Mouse (Mus musculus) heart, adult 11 months (tissue): ENCODE results near the gene Prm2.
"Not testable (repeated sequence)": the region's sequence is repeated elsewhere in the genome, so short reads cannot be mapped to it uniquely, and the experiment has no call there.

Experiments
- DNase-seq: peaks from one replicate; pipeline ENCODE4 v3.0.0; 2022

The Prm2 gene

DNA sequence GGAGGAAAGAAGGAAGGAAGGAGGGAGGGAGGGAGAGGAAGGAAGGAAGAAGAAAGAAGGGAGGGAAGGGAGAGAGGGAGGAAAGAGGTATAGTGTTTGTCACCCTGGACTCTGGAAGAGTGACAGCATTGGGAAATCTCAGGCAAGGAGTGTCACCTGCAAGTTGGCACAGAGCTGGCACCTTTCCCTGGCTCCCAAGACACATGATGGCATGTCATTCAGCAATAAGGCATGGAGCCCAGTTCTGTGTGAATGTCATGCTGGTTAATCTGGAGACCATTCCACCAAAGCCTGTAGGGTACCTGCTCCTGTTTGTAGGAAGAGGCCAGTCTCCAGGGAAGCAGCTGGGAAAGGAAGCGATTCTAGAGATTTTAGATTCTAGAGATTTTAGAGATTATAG lies 14.4 kb upstream of the Prm2 start:
- DNase-seq = no peak

DNA sequence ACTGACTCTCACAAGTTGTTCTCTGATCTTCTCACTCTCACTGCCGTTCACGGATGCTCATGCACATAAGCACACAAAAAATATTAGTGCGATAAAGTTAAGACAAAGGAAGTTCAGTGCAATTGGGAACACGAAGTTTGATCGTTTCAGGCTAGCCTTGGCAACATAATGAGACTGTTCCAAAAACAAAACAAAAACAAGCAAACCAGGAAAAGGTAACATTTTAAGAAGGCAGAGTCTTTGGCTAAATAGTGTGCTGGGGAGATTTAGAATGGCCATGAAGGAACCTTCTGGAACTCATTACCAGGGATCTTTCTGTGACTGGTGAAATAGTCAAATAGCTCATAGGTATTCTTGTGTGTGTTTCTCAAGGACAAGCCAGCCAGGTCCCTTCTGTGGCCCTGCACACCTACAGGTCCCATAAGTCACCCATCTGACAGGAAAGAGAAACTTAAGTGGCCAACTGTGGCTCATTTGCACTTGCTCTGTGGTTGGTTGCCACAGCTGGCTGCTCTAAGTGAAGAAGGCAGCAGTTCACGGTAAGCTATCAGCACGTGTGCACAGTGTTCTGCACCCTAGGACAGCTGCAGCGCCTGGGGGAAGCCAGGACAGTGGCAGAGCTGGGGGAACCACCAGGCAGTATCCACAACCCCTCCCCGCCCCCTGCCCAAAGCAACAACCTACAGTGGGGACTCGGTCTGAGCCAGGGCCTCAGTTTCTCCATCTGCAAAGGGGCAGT lies 10.0 kb upstream of the Prm2 start, which contains the start of gene Prm1:
Gene Prm1, minus strand, starts transcription at position 51 of the 739 bp plus-strand sequence.
- no peak for DNase-seq

- not testable (repeated sequence) for DNase-seq
Measured at GRCm38 (mm10) chr16:10802420-10802819, 6.5 kb upstream of the Prm2 start.

- DNase-seq = no peak
Measured at GRCm38 (mm10) chr16:10790702-10791101, 5.2 kb downstream of the Prm2 start, which contains the start of gene Prm3. Gene Prm3 (minus strand): TSS chr16:10790914.

DNA sequence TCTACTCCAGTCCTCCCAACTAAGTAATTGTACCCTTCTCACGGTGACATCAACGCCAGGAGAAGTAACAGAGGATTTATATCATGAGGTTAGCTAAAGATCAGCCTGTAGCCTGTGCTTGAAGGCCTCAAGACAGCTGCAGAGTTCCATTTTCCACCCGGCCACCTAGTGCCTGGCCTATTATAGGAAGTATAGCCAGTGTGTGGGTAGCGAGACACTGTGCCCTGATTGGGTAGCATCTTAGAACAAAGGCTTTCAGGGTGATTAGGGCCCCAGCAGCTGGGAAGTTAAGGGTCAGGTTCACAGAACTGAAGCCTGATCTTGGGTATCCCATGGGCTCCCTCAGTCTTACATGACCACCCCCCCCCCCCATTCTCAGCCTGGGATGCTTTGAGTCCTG lies 7.1 kb downstream of the Prm2 start:
- DNase-seq = no peak

DNA sequence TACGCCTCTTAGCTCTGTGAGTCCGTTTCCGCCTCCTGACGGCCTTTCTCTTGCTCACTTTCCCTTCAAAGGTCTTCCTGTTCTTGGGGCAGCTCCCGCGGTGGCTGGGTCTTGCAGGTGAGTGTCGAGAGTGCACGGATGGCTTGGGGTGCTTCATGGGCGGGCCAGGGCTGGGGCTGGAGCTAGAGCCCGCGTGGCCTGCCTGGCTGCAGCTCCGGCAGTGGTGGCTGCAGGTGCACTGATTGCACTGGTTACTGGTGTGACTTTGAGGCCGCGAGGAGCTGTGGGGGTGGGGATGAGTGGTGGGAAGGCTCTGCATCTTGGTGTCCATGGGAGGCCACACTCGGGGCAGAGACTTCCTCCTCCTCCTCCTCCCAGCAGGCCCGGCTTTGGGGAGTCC lies 7.7 kb downstream of the Prm2 start, which contains the start of gene Tnp2:
Gene Tnp2, minus strand, starts transcription at position 390 of the 400 bp plus-strand sequence.
- DNase-seq = peak; percentile 90

DNA sequence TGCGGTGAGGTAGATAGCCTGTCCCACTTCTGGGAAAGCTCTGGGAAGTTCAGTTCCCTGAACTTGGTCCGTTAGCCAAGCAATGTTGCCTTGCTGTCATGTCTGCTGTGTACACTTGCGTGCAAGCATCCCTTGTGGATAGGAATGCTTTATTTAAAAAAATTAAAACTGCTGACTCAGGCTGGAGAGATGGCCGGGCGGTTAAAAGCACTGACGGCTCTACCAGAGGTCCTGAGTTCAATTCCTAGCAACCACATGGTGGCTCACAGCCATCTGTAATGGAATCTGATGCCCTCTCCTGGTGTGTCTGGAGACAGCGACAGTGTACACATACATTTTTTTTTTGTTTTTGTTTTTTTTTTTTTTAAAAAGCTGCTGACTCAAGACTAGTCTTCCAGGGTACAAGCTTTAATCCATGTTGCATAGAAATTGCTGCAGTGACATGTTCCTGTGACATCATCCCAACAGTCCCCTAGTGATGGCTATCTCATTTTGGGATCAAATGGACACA lies 8.3 kb downstream of the Prm2 start:
- peak; percentile 91 for DNase-seq

DNA sequence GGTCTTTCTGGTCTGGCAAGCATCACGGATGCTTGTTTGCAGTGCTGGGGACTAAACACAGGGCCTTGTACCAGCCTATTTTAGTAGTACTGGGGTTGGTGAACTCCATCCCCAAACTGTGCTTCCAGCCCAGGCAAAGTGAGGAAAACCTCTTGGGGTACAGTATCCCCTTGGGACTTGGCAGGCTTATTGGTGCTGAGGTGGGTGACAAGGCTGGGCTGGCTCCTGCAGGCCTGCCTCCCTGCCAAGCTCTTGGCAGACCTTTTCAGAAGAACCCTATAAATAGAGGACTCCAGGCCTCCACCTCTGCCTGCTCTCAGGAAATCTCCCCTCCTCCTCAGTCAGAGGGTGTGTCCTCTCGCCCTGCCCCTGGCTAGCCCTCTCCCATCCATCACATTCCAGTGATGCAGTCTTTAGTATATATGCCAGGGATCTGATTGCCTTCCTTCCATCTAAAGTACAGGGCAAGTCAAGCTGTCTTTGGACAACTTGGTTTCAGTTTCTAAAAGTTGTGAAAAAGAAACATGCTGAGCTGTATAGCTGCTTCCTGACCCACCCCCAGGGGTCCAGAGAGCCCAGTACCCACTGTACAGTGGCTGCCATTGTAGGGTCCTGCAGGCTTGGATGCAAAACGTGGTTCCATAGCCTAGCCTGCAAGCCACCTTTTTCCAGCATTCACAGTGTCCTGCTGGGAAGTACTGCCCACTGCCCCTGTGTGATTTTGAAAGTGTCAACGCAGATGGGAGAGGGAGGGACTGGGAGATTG lies 9.0 kb downstream of the Prm2 start:
- peak; percentile 95 for DNase-seq

DNA sequence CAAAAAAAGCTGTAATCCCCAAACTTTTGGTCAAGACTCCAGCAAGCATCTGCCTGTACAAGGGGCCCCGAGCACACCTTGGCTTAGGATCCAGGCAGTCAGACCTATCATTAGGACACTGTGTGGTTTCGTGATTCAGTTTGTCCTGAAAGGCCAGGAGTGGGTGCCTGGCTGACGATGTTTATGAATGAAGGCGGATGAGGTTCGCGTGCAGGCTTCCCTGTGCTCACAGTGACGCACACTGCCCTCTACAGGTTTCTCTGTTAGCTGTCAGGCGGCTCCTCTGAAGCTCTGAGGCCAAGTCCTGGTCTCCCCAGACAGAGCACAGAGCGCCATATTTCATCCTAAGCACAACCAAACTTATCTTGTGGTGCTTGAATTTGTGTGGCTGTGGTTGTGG lies 9.6 kb downstream of the Prm2 start:
- DNase-seq = peak; percentile 98

GRCm38 (mm10) chr16:10785371-10786231 lies 10.3 kb downstream of the Prm2 start, which contains the start of gene Socs1:
Gene Socs1 (minus strand): TSS chr16:10785536.
- DNase-seq = peak; percentile 100

DNA sequence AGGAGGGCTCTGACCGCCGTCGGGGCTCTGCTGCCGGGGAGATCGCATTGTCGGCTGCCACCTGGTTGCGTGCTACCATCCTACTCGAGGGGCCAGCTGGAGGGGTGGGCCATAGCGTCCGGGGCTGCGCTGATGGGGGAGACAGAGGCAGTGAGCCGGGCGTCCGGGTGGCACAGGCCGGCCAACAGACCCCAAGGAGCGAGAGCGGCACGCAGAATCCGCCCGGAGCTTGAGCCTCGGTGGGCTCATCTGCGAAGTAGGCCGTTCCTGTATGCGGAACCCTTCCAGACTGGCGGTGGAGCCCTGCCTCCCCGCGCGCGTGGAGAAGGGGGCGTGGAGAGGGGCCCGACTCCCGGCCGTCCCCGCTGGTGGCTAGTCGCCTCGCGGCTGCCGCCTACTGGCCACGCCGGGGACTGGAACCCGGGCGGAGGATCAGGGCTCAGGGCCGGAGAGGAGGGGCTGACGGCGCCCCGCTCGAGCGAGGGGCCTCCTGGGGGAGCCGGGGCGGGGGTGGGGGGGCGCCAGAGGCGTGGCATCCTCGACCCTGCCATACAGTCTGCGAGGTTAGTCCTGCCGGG lies 11.1 kb downstream of the Prm2 start:
- DNase-seq = peak; percentile 99

GRCm38 (mm10) chr16:10783883-10784792 lies 11.8 kb downstream of the Prm2 start:
- peak; percentile 94 for DNase-seq

- DNase-seq = no peak
Measured at GRCm38 (mm10) chr16:10783451-10783850, 12.5 kb downstream of the Prm2 start.

DNA sequence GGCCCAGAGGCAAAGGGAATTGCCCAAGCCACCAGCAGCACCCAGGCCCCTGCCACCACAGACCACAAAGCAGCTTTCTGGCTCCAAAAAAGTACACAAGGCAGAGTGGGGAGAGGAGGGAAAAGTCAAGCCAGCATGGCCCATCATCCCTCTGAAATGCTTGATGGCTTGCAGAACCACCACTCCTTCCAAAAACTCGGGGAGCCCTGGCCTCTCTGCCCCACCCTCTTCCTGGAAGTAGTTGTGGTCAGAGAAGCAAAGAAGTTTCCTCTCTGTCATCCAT lies 12.8 kb downstream of the Prm2 start:
- DNase-seq = peak; percentile 93

DNA sequence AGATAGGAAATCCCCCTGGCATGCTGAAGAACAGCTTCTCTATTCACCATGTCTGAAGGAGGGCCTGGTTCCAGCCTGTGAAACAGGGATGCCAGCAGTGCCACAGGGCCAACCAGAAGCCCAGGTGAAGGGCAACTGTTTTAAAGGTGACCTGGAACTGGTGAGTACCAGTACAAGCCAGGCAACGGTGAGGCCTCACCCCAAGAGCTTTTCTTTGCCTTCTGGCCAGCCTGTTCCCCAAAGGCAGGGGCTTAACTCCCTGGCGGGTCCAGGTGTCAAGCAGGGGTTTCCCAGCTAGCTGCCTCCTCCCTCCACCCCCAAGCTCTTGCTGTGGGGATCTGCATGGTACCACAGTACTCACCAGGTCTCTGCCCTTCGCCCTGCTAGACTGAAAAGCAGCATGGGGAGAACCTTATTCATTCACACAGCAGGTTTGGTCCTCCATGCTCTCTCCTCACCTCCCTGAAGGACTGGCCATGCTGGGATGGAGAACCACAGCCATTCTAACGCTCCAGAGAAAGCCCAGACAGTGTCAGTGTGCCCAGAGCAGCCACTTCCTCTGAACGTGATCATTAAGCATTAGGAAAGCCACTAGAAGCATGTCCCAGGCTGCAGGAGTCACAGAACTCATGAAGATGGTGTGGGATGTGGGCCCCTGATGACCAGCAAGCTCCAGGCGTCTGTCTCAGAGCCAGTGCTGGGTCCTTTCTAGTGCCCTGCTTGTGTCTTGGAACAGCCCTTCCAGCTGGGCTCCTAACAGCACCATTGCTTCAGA lies 13.4 kb downstream of the Prm2 start:
- DNase-seq = peak; percentile 92

GRCm38 (mm10) chr16:10781862-10782371 lies 14.0 kb downstream of the Prm2 start:
- no peak for DNase-seq

DNA sequence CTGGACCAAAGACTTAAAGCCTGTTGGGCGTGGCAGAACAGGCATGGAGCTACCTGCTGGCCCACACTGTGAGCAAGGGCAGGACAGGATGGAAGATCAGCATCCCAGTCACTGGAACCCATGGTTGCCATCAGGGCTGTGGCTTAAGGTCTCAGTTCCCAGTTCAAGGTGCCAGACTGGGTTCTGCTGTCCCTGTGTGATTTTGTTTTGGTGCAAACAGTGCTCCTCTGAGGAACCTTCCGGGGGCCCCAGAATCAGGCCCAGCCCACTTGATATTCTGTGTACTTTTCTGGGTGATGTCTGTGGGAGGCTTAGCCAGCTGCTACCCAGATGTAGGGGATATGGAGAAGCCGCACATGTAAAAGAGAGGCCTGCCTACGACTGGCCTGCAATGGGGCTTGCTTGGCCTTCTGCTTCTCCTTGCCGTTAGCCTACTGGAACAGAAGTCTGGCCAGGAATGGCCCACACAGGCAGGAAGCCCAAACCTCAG lies 15.3 kb downstream of the Prm2 start:
- peak; percentile 86 for DNase-seq

GRCm38 (mm10) chr16:10777579-10778160 lies 18.3 kb downstream of the Prm2 start:
- no peak for DNase-seq

DNA sequence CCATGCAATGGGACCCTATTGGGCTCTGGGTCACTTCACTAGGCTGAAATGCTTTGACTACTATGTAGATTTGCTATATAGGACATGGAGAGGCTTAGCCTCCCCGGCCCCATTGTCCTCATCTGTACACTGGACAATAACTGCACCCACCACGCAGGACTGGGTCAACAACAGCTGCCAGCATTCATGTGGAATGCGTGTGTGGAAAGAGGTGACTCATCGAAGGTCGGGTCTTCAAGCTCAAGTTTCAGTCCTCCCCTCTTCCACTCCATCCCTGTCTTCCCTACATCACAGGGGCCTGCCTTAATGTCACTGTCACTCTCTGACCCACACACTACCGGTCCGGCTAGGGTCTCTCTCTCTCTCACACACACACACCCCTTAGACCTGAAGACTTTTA lies 19.6 kb downstream of the Prm2 start:
- DNase-seq = no peak

GRCm38 (mm10) chr16:10774726-10775125 lies 21.2 kb downstream of the Prm2 start:
- no peak for DNase-seq
